Mouse (Mus musculus) cortical plate, adult 2 months (tissue): Measurements from ENCODE around the gene Wdr61.

ENCODE experiments used
- CTCF ChIP-seq: fragments of 200-500 bp; IDR thresholded peaks from 2 replicates; pipeline ENCODE4 v1.5.1; 2011; ENCODE audit warnings: mild to moderate bottlenecking, control low read depth, low read length; ENCODE audit not compliant: insufficient read depth; ENCODE audit errors: extremely low read depth
- POLR2A ChIP-seq: fragments of 200-500 bp; IDR thresholded peaks from 2 replicates; pipeline ENCODE4 v1.6.1; 2011; ENCODE audit warnings: mild to moderate bottlenecking, low read length, control low read depth; ENCODE audit not compliant: insufficient read depth; ENCODE audit errors: extremely low read depth

DNA sequence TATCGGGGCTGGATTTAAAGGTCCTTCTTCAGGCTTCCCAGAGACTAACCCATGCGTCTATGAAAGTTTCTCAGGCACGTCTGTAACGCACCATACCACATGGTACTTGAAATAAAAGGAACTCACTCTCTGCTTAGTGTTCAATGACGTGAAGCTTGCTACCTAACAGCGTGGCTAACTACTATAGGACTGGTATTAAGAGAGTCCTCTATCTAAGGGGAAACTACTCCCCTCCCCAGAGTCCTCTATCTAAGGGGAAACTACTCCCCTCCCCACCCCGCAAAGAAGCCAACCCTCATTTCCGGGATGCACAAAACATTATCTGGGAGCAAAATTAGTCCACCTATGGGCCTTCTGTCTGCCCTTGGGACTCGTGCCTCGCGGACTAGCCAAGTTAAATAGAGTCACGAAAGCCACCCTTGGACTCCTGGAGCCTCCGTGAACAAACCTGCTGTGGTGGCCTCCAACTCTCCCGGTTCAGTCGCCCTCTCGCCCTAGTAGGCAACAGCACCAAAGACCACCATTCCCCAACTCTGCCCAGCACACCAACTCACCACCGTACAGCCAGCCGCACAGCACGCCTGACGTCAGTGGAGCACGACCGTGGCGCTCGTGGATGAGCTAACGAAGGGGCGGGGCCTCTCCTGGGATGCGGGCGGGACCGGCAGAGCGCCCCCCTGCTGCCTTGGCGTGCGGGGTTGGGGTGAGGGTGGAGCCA, at the start of gene Wdr61:
- TF ChIP-seq POLR2A = peak; percentile 94
- TF ChIP-seq CTCF = peak; percentile 8; the same call in 1 of the 2 replicates
